Mouse (Mus musculus) stomach, postnatal 0 days (tissue): ENCODE results near the gene E330021D16Rik. TPM values are rescaled to one million over a fixed set of nuclear protein-coding genes. Genes with fewer than 3 reads are reported as not detected.

ENCODE experiments used
- ATAC-seq: fragments of 200-750 bp; cut with Nextera tagmentation; 2 replicates; pipeline ENCODE4 v1.8.0; 2017; ENCODE audit not compliant: low FRiP score, low TSS enrichment
- DNase-seq: peaks from one replicate; pipeline ENCODE4 v3.0.0-alpha.2; 2016; ENCODE audit warnings: low spot score
- H3K27ac ChIP-seq: fragments of 300-500 bp; sonication (generic); replicated peaks from 2 replicates; pipeline ENCODE4 v1.5.1; 2014; ENCODE audit warnings: mild to moderate bottlenecking, control low read depth
- H3K27me3 ChIP-seq: fragments of 300-500 bp; sonication (generic); 2 replicates; pipeline ENCODE4 v1.6.1; 2014; ENCODE audit warnings: low read length; ENCODE audit not compliant: control insufficient read depth, insufficient read depth
- H3K36me3 ChIP-seq: fragments of 300-500 bp; sonication (generic); 2 replicates; pipeline ENCODE4 v1.6.1; 2014; ENCODE audit warnings: low read length, mixed read lengths; ENCODE audit not compliant: control insufficient read depth, insufficient read depth
- H3K4me1 ChIP-seq: fragments of 300-500 bp; sonication (generic); replicated peaks from 2 replicates; pipeline ENCODE4 v1.6.1; 2014; ENCODE audit warnings: antibody characterized with exemption; ENCODE audit not compliant: control insufficient read depth, insufficient read depth
- H3K4me2 ChIP-seq: fragments of 300-500 bp; sonication (generic); replicated peaks from 2 replicates; pipeline ENCODE4 v1.6.1; 2014; ENCODE audit warnings: low read depth, mild to moderate bottlenecking, control low read depth, moderate library complexity
- H3K4me3 ChIP-seq: fragments of 300-500 bp; sonication (generic); 2 replicates; pipeline ENCODE4 v1.5.1; 2014; ENCODE audit warnings: low read depth, low read length, control low read depth
- H3K9ac ChIP-seq: fragments of 300-500 bp; sonication (generic); 2 replicates; pipeline ENCODE4 v1.6.1; 2014; ENCODE audit warnings: mild to moderate bottlenecking, low read length, control low read depth, mixed read lengths
- H3K9me3 ChIP-seq: fragments of 300-500 bp; sonication (generic); 2 replicates; pipeline ENCODE4 v1.6.1; 2016; ENCODE audit warnings: low read length; ENCODE audit not compliant: control insufficient read depth
- CTCF ChIP-seq: IDR thresholded peaks from 2 replicates; pipeline ENCODE4 v1.5.1; 2016; ENCODE audit warnings: antibody characterized with exemption, low read depth, mild to moderate bottlenecking, moderate library complexity
- EP300 ChIP-seq: optimal IDR thresholded peaks from 2 replicates; pipeline ENCODE3; 2016; ENCODE audit warnings: antibody characterized with exemption
- WGBS: fragments of 180-500 bp; shearing (Covaris S2); extraction: QIAGEN DNeasy Blood & Tissue Kit; methylation state at CpG from one replicate; pipeline ENCODE4 v1.1.7; 2014; 5-methylcytosine and 5-hydroxymethylcytosine counted together
- polyA plus RNA-seq: library from polyadenylated mRNA; unstranded; fragments of >200 nt; fragmentation: Nextera tagmentation; extraction: Ambion mirVana; gene quantifications from 2 replicates; pipeline ENCODE4 v1.2.1, GENCODE M21; 2015

Gene E330021D16Rik
- polyA plus RNA-seq, 1 experiment from 2014 or later = not detected

DNA sequence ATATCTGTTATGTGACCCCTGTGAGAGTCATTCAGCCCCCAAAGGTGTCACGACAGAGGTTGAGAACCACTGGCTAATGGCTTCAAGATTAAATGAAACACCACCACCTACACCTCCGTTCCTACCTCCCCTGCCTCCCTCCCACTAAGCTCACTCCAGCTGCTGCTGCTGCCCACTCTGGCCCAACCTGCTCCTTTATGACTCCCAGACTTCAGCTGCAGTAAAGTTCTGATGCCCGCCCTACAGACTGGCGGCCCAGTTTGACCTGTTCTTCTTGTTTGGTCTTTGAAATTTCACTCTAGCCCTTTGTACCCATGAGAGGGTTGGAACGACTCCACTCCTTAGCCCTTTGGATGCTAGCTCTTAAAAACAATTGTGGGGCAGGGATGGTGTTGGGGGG lies 10.6 kb upstream of the E330021D16Rik start:
- Histone ChIP-seq H3K9ac (no peak overlapping the region), H3K27ac (peak overlapping the region; percentile 81), H3K4me3 (no peak overlapping the region), H3K9me3 (no peaks in the 10 kb centered on the region), H3K4me2 (no peak overlapping the region), H3K27me3 (no peaks in the 10 kb centered on the region), H3K36me3 (no peaks in the 10 kb centered on the region), H3K4me1 (no peaks in the 10 kb centered on the region)
- no peak for TF ChIP-seq CTCF
- no peak for TF ChIP-seq EP300
- DNase-seq (peak; percentile 42), ATAC-seq (no peak)
- 67% methylated on average over 5 of the region's 5 CpGs for WGBS

DNA sequence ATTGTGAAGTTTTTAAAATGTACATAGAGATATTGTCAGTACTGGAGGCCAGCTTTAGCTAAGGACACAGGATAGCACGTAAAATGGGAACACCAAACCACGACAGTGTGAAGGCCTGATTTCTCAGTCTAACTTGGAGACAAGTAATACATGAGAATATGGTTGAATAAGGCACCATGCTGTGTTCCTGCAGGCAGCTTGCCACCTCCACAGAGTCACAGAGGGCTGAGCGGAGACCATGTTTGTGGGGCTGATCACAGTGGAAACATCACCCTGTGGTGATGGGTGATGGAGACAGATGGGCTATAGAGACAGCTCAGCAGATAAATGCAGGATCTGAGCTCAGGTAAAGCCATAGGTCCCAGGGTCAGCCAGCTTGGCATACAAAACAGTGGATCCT lies 8.8 kb upstream of the E330021D16Rik start:
- Histone ChIP-seq H3K4me1 (no peaks in the 10 kb centered on the region), H3K9ac (no peak overlapping the region), H3K27ac (peak overlapping the region; percentile 81; the same call in 1 of the 2 replicates), H3K27me3 (no peaks in the 10 kb centered on the region), H3K9me3 (no peaks in the 10 kb centered on the region), H3K36me3 (no peaks in the 10 kb centered on the region), H3K4me2 (no peak overlapping the region), H3K4me3 (no peak overlapping the region)
- no peak for ATAC-seq
- DNase-seq = no peak
- TF ChIP-seq EP300 (no peak), CTCF (no peak)
- WGBS = 91% methylated on average over 3 of the region's 3 CpGs

DNA sequence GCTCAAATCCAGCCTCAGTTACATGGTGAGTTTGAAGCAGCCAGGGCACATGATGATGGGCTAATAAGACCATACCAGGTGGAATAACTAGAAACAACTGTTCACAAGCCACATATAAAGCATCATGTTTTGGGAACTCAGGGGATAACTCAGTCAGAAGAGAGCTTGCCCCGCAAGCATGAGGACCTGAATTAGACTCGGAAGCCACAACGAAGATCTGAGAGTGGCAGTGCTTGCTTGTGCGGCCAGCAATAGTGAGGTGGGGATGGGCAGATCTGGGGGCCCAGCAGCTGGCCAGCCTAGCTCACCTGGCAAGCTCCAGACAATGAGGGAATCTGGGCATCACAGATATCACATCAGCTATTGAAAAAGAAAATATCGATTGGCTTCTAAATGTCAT lies 7.8 kb upstream of the E330021D16Rik start:
- no peaks in the 10 kb centered on the region for H3K4me1 ChIP-seq
- H3K27ac ChIP-seq = no peak overlapping the region
- no peaks in the 10 kb centered on the region for H3K36me3 ChIP-seq
- no peaks in the 10 kb centered on the region for H3K27me3 ChIP-seq
- H3K4me2 ChIP-seq = no peak overlapping the region
- no peak overlapping the region for H3K4me3 ChIP-seq
- H3K9ac ChIP-seq = no peak overlapping the region
- H3K9me3 ChIP-seq = no peaks in the 10 kb centered on the region
- no peak for ATAC-seq
- DNase-seq = no peak
- WGBS = 89% methylated on average over 5 of the region's 5 CpGs
- TF ChIP-seq EP300 = no peak
- no peak for TF ChIP-seq CTCF

DNA sequence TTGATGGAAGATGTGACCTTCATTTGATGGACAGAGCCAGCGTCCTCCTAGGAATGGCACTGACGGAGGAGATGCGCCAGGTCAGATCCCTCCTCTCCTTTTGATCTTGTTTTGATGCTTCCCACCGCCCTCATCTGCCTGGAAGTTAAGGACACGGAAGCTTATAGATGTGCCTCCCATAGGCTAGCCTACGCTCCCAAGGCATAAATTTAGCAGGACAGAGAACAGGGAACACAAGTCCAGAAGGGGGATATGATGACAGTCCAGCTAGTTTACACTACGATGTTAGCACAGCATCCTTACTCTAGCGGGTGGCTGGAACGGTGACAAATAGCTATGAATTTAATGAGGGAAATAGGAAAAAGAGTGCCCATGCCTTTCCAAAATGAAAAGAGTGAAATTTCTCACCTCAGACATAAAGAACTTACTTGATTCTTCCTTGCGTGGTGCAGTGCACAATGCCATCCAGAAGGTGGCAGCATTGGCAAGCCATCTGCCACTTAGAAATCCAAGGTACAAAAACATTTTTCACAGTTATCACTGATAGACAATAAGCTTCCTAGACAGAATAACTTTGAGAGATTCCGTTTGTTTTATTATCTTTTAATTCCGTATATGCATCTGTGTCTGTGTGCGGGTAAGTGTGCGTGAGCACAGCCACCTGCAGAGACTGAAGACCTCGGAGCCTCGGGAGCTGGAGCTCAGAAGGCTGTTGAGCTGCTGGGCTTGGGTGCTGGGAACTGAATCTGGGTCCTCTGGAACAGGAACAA lies 6.9 kb upstream of the E330021D16Rik start:
- Histone ChIP-seq H3K4me2 (no peak overlapping the region), H3K9me3 (no peaks in the 10 kb centered on the region), H3K27ac (no peak overlapping the region), H3K36me3 (no peaks in the 10 kb centered on the region), H3K4me1 (no peaks in the 10 kb centered on the region), H3K4me3 (no peak overlapping the region), H3K9ac (no peak overlapping the region), H3K27me3 (no peaks in the 10 kb centered on the region)
- DNase-seq (peak; percentile 73), ATAC-seq (no peak)
- TF ChIP-seq CTCF (peak; percentile 96), EP300 (no peak)
- WGBS = 59% methylated on average over 16 of the region's 16 CpGs

DNA sequence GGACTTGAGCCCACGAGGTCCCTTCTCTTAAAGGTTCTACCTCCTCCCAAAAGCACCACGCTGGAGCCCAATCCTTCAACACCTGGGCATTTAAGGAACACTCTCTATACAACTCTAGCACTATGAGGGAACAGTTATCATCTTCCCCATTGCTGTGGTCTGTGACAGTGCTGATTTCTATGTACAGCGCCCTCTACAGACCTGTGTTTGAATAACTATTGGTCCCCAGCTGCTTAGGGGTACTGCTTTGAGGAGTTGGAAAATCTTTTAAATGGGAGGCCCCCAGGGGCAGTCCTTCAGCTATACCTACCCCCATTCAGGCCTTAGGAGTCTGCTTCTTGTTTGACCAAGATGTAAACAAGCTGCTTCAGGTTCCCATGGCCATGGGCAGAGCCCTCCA lies 5.7 kb upstream of the E330021D16Rik start:
- no peak overlapping the region for H3K4me2 ChIP-seq
- H3K27me3 ChIP-seq = no peaks in the 10 kb centered on the region
- no peak for ATAC-seq

DNA sequence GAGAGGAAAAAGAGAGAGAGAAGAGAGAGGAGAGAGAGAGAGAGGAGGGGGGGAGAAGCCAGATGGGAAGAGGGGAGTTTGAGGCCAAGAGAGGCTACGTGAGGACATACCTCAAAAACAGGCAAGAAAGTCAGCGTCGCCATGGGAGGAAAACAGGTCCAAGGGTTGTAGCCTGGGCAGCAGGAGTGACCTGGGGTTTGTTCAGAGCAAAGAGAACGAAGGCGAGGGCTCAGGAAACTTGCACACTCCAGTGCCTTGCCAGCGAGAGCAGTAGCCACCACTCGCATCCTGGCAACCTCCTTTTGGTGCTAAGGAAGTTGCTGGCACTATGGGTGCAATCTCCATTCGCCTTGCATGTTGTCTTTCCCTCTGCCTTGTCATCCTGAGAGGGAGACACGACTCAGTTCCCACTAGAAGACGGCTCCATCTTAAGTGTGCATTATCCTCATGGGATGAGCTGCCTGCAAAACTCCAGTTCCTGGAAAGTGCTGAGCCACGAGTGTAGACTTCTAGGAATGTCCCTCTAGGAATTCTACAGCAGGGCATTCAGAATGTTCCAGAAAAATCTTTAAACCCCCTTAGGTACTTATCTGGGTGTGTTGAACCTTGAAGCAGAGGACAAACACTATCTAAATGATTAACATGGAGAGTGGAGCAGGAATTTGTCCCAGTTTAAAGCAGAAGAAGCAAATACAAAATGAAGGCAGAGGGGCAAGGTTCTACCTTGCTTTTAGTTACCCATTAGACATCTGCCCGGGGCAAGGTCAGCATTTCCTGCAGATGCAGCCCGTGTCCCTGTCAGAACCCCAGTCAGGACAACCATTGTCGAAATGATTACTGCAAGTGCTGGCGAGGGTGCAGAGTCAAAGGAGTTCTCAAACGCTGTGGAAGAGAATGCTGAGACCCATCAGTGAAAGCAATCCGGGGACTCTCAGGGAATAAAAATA lies 3.8 kb upstream of the E330021D16Rik start:
- DNase-seq (no peak), ATAC-seq (no peak)
- Histone ChIP-seq H3K27me3 (no peaks in the 10 kb centered on the region), H3K4me3 (no peak overlapping the region), H3K4me2 (no peak overlapping the region), H3K9ac (no peak overlapping the region), H3K36me3 (no peaks in the 10 kb centered on the region), H3K27ac (no peak overlapping the region), H3K9me3 (no peaks in the 10 kb centered on the region), H3K4me1 (no peaks in the 10 kb centered on the region)
- 65% methylated on average over 17 of the region's 17 CpGs for WGBS
- TF ChIP-seq EP300 = no peak
- TF ChIP-seq CTCF = no peak

More for the DNA sequence above, 5.7 kb upstream of the E330021D16Rik start:
- WGBS = 63% methylated on average over 3 of the region's 3 CpGs
- Histone ChIP-seq H3K4me1 (no peaks in the 10 kb centered on the region), H3K9me3 (no peaks in the 10 kb centered on the region), H3K4me3 (no peak overlapping the region), H3K9ac (no peak overlapping the region), H3K36me3 (no peaks in the 10 kb centered on the region), H3K27ac (no peak overlapping the region)
- no peak for DNase-seq
- no peak for TF ChIP-seq EP300
- TF ChIP-seq CTCF = peak; percentile 45
